Mouse (Mus musculus) spleen, adult 2 months (tissue): ENCODE measurements at regions not wholly inside any gene's neighbourhood (a gene's known extent, or its start where the extent isn't known, plus 50 kb on each side); places are given as distances from the start of the nearest gene placed in this dataset.

ENCODE experiments used
- CTCF ChIP-seq: fragments of 200-500 bp; IDR thresholded peaks from 2 replicates; pipeline ENCODE4 v1.5.1; 2011; ENCODE audit warnings: mild to moderate bottlenecking, inconsistent platforms; ENCODE audit not compliant: insufficient read depth, insufficient read length, insufficient replicate concordance; ENCODE audit errors: extremely low read depth
- POLR2A ChIP-seq: fragments of 200-500 bp; IDR thresholded peaks from 2 replicates; pipeline ENCODE4 v1.6.1; 2011; ENCODE audit warnings: low read depth, low read length, inconsistent platforms

DNA sequence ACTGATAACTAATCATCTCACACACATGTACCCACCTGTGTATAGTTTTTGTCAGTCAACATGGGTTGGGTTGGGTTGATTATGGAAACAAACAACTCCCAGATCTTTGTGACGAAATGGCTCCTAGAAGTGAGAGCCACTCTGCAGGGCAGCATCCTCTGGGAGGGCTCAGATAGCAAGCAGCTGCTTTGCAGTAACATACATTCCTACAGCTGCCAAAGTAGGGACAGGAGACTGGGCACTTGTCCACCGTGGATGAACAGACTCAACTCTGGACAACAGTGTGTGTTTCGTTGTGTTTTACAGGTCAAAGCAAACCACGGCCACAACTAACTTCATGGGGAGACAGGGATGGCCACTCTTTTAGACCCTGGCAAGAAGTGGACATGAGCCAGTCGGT, 142.7 kb upstream of the Dapk1 start:
- TF ChIP-seq CTCF, result no peak
- no peak for TF ChIP-seq POLR2A
